Mouse (Mus musculus) frontal cortex, postnatal 14 days (tissue): ENCODE measurements at regions not wholly inside any gene's neighbourhood (a gene's known extent, or its start where the extent isn't known, plus 50 kb on each side); places are given as distances from the start of the nearest gene placed in this dataset.

Experiments
- DNase-seq, 2 experiments: peaks; one replicate each; pipeline ENCODE4 v3.0.0; 2022; ENCODE audit warnings: low spot score in 2 of 2

DNA sequence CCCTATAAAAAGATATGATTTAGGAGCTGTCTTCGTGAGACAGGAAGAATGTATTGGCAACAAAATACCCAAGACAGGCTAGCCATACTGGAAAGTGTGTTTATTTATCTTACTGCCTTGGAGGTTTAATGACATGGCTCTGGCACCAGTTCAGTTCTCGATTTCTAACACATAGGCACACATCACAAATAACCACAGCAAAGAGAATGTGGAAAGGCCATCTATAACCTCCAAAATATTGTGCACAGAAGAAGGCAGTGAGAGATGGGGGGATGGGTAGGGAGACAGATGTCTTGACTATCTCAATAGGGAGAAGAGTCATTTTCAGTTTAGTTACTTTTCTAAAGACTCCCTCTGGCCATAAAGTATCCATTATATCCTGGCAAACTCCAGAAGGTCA lies 90.5 kb downstream of the Minar1 start:
- DNase-seq, result no peak

DNA sequence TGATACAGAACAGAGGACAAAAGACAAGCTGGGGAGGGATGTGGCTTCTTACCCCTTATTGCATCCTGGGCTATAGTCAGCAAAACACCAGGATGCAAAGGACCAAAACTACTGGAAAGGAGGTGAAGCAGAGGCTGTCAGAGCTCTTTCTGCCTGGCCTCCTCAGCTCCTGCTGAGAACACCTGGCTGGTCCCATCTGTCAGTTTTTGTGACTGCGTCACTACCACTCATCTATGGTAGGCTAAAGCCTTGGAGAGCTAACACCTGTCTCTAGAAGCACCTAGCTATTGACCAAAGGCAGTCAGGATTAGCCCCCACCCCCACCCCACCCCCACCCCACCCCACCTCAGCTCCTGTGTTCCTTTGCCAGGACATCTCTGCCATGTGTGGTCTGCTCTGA lies 98.8 kb downstream of the Minar1 start:
- no peak for DNase-seq

DNA sequence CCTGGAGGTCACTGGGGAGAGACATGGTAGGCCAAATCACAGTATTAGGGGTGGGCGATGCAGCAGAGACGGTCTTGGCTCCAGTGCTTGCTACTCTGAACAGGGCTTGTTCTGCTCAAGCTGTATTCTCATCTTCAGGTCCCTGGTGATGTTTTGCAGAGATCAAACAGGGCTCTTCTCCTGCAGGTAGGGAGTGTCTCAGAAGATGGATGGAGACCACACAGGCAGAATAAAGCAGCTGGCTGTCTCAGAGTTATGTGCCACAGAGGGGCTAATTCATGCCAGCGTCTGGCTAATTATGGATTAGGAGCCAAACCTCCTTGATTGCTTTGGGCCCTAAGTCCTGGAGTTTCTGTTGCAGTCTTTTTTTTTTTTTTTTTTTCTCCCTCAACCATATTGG lies 99.2 kb downstream of the Minar1 start:
- no peak for DNase-seq

DNA sequence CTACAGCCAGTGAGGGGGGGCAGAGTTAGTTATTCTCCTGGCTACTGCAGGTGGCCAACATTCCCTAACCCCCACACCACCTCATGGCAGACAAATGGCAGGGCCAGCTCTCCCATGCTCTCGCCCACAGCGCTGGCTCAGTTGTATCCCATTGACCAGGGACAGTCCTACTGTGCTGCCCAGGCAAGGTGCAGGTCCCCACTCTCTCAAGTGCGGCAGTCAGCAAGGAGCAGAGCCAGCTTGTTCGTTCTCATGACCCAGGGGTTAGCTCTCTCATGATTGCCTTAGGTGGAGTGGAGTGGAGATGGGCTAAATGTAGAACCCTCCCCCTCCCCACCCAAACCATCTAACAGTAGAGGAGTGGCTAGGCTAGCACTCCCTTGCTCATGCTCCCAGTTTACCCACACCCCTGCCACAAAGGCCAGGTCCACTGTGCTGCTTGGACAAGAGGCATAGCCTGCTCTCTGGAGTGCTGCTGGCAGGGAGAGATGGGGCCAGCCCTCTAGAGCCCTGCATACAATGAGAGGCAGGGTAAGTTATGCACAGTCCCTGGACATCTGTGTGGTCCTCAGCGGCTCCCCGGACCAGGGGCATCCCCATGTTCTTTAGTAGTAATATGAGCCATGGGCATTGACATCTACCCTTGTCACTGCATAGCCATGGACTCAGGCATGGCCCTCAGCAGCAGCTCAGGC lies 114.4 kb downstream of the Minar1 start:
- DNase-seq, result no peak

DNA sequence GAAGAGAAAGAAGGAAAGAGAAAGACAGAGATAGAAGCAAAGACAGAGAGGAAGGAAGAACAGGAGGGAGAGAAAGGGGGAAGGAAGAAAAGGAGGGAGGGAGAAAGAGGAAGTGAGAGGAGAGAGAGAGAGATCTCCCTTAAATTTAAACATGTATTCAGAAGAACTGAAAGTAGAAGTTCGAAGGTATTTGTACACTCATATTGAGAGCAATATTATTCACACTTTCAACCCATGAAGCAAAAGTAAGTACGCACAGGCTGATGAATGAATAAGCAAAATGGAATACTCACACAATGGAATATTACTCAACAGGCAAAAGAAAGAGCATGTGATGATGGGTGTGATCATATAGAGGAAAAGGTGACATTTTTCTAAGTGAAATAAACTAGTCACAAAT lies 120.8 kb downstream of the Minar1 start:
- no peak for DNase-seq

DNA sequence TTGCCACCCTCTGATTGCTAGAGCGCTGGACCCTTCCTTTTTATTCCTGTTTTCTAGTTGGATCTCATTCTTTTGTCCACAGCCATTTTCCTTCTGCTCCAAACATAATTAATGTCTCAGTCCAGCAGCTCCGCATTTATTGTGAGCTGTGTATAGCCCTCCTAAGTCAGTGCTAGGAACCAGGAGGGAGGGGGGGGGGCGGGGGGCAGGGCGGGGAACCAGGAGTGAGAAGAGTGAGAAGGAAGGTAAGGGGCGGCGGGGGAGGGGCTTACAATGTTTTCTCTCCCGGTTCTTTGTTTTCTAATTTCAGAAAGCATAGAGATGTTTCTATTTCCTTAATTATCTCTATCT lies 125.6 kb downstream of the Minar1 start:
- DNase-seq, result no peak

DNA sequence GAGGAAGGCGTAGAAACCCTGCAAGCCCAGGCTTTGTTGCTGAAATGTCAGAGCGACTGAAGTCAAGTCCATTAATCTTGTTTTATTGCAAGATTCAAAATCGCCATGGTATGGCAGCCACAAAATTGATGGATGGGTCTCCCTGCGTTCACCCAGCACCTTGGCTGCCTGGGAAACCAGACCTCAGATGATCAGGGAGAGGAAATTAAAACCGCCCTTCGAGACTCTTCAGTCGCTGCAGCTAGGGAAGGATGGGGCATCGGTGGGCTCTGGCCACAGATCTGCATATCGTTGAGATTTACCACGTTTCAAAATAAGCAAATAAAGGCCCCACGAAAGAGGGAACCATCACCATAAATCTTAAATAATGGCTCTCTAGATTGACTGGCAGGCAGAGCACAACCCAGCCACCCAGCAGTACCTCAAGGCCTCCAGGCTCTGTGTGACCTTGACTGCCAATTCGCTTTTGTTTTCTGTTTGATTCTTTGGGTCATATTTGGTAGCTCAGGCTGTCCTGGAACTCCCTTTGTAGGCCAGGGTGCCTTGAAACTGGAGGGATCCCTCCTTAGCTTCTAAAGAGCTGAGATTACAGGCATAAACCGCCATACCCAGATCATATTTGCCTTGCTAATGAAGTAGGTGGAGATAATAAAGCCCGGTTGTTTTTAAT lies 126.1 kb downstream of the Minar1 start:
- no peak for DNase-seq

DNA sequence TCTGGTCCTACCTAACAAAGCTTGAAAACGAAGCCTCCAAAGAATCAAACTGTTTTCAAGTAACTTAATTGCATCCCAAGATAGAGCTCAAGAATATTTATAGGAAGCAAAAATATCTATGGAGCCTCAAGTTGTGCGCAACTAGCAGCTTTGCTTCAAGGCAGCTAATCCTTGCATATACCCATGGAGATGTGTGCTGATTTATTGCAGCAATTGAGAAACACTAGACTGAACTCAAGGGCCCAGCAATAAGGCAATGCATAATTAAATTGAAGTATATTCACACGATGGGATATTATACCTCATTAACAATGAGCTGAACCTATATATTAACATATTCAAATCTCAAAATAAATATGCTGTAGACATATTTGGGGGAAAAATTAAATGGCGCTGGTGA lies 135.3 kb downstream of the Minar1 start:
- DNase-seq, result no peak

DNA sequence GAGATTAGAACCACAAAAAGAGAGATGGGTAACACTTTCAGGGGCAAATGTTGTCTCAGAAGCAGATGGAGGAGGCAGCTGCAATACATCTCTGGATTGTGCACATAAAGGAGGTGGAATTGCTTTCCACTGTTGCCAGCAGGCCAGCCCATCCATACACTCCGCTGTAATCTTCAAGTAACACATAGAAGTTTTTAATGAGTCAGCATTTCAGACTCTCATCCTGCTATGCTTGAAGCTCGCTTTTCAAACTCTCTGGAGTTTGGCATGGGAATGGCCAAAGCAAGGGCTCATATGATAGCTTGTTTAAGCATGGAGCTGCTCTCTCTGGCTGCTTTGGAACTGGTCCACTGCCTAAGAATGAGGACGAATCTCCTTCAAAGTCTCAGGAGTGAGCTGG lies 143.5 kb downstream of the Minar1 start:
- no peak for DNase-seq

DNA sequence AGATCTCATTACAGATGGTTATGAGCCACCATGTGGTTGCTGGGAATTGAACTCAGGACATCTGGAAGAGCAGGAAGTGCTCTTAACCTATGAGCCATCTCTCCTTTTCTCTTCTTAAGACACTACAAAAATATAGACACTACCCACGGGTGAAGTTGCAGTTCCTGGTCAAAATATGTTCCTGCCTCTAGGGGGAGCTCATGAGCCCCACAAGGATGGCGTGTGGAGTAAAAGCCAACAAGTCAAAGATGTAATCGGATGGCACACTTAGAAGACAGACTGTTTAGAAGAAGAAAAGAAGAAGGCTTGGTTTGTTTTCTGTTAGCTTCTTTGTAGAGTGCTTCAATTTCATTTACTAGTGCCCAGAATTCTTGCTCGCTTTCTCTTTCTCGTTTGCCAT lies 161.7 kb downstream of the Minar1 start:
- peak in 1 of 2 experiments; percentile 34 for DNase-seq

DNA sequence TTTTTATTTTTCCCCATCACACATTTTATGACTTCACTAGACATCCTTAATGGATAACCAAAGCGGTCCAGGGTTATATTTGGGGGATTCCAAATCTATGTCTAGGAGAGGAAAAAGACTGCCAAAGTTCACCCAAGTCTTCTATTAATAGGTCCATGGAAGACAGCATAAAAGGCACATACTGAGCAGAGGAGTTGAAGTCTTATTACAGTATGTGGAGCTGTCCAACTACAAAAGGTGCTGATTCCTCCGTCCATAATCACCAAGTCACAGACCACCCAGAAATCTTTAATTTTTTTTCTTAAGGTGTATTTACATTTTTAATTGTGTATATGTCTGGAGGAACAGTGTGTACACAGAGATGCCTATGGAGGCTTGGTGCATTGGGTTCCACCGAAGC lies 166.3 kb downstream of the Minar1 start:
- no peak for DNase-seq

DNA sequence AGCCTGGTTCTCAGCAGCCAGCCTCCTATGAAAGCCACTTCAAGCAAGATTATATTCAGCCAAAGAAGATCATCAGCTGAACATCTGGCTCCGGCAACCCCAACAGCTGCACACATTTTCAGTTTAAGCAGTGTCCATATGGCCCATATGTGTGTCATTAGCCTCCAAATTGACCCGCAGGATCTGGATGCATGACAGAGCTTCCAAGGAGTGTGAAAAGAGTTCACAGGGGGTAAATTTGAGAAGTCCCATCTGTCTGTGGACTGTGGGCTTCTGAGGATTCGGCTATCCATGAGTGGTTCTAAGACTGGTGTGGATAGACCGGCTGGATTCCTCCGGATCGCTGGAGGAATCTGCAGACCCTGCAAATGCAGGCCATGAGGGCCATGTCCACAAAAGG lies 173.3 kb downstream of the Minar1 start:
- no peak for DNase-seq
